Mouse (Mus musculus): ENCODE data around the gene Tmem175.

Gene Tmem175

DNA sequence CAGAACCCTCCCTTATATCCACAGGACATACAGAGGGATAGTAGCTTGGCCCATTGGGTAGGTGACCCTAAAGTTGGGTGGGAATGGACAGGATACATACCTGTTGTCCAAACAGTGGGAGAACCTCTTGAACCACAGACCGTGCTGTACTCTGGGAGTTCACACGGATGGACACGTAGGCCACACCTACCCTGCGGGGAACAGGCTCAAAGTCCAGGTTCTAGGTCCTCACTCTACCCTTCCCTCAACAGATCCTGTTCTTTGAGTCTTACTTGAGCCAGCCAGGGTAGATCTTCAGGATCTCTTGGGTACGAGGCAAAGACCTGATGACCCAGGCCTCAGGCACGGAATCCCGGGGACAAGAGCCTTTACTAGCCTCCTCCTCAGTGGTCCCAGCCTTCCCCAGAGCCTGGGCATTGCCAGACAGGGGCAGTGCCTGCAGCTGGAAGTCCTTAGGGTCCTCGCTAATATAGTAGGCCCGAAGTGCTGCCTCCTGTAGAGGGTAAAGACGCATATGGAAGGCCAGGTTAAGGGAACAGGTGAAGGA, 24.9 kb downstream of the Tmem175 start:
- DNase-seq, result no peak

DNA sequence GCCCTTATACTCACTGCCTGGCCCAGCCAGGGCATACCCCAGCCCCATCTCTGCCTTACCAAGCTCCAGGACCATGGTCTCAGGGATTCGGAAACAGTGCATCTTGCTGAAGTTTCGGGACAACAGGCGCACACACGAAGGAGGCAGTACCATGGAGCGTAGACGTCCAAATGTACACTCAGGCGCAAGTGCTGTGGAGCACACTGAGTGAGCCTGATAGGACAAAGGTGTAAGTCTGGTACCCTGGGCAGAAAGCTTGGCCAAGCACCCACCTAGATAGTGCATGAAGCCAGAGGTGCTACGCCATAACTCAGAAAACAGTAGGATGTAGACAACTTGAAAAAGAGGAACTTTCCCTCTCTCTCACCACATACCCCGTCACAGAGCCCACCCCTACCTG, 25.8 kb downstream of the Tmem175 start:
- DNase-seq, result no peak

DNA sequence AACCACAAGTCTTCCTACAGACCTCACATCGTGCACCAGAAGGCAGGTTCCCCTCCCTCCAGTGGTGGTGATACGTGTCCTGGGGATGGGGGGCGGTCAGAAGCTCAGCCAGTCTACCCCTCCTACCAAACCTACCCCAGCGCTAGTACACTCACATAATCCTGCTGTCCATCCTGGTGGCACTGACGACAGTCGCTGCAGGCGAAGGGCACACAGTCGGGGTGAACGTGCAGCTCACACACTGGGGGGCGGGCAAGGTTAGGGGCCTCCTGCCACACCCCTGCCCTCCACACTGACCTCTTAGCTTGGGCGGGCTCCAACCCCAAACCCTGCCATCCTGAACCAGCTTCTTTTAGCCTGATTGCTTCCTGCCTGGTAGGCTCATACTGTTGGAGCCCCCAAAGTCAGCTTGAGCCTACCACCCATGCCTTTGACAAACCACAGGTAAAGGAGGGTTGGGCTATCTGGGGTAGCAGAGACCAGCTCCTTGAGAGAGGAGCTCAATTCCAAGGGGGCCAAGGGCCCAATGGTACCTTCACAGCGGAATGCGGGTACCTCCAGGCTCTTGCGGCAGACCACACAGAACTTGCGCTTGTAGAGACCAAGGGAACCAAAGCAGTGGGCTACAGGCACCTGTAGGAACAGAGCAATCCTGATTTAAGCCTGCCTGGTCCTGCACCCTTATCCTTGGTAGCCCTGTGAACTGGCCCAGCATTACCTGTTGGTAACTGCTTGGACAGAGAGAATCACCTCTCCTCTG, 26.5 kb downstream of the Tmem175 start:
- DNase-seq, result no peak

DNA sequence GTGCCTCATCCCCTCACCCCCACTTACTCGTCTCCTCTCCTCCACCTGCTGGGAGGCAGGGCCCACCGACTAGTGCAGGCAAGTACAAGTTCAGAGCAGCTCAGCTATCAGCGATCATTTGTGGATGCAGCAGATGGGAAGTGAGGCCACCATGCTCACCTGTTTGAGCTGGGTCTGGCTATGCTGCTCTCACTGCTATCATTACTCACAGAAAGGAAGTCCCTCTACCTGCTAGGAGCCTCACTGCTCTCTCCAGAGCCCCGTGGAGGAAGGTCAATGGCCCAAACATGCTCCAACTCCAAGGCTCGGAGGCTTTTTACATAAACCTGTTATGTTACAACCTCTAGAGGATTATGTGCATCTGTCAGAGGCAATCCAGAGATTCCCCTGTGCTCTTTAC, 27.8 kb downstream of the Tmem175 start:
- DNase-seq, result no peak

DNA sequence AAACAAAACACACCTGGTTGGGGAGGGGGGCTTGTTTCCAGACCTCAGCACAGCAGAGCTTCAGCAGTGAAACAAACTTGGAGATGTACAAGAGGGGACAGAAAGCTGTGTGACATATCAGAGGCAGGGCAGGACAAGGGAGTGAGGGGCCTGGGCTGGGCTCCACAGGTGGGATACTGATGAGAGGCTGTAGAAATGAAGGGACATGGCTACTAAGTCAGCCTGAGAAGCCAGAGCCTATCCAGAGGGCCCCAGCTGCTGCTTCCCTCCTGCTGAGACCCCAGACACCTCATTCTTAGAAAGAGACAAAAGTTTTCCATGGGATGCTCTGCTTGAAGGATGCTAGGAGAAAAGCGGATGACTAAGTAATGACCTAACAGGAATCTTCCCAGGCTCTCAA, 29.0 kb downstream of the Tmem175 start:
- no peak for DNase-seq

DNA sequence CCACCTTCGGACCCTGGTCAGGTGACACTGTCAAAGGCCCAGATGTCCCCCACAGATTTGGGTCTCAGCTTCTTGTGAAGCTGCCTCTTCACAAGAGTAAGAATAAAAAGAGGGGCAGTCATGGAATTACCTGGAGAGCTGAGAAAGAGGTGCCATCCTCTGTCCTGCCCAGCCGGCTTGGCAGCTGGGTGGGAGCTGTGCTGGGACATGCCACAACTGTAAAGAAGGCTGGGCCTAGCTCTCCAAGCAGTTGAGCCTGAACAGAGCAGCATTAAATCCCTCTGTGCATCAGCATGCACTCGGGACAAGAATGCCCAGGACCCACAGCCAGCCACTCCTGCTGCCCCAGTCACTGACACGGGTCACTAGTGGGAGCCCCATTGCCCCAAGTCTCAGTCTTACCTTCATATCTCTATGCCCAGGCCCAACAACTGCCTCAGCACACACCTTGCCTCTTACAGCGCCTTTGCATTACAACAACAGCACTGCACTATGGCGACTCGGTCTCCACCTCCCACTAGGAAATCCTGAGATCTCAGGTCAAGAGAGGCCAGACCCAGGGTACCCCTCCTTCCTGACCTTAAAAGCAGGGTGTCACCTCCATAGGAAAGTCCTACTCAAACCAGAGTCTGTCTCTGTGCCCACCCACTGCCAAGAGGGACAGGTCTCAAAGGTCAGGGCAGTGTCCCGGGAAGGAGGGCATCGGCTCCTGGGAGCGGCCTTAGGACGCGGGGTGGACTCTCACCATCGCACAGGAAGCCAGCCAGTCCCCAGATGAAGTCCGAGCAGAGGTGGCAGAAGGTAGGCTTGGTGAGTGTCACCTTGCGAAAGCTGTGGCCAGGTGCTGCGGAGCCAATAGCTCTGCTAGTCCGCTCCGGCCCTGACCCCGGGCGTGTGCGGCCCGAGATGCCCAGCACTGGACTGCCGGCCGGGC, 30.4 kb downstream of the Tmem175 start, which contains the start of gene Idua:
Gene Idua (plus strand): TSS at position 634 of the 934 bp plus-strand sequence.
- DNase-seq, result peak; percentile 21

DNA sequence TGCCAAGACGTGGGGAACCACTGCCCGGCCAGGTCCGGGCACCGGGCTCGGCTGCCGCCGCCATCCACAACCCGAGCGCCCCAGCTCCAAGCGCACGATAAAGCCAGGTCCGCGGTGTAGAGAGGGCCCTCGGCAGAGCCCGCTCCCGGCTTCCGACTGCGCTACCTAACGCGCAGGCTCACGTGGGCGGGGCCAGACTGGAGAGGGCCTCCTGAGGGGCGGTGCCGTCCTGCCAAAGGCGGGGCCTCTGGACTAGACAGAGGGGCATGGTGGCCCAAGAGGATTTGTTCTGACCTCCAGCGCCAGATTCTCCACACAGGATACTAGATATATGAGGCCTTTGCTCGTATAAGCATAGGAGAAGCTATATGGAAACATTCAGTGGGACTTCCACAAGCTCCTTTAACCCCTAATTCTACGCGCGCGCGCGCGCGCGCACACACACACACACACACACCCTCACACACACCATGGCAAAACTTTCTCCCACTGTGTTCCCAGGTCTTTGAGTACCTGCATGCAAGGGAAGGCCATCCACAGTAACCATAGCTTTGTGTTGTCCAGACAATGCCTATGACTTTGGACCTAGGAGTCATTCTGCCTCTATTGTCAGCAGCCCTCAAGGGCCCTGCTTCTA, 31.2 kb downstream of the Tmem175 start:
- DNase-seq, result peak; percentile 97

DNA sequence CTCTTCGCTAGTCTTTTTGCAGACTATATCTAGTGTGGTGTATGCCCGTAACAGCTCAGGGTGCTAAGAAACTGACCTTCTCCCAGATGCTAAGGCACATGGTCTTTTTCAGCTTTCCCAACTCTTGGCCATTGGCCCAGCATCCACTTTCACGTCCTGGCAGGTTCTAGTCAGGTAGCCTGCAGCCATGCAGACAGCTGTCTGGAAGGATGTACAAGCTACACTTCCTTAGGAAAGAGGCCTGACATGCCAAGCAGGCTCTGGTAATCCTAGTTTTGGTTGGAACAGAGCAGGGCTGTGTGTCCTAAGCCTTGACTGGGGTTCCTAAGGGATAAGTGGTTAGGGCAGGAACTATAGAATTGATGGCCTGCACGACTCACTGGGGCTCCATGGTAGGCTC, 33.2 kb downstream of the Tmem175 start:
- DNase-seq, result no peak

DNA sequence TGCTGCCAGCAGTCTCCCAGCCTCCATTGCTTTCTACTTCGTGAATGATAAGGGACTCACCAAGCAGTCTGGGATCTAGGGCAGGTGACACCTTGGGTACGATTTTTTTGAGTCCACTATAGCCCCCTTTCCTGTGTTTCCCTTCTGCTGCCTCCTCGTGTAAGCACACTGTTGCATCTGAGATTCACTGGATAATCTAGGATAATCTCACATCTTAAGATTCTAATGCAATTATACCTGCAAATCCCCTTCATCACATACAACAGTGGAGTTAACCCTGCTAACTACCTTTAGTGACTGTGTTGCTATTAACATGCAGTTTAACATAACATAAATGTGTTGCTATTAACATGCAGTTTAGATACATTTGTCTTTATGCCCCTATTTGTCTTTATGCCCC, 35.5 kb downstream of the Tmem175 start:
- DNase-seq, result no peak

DNA sequence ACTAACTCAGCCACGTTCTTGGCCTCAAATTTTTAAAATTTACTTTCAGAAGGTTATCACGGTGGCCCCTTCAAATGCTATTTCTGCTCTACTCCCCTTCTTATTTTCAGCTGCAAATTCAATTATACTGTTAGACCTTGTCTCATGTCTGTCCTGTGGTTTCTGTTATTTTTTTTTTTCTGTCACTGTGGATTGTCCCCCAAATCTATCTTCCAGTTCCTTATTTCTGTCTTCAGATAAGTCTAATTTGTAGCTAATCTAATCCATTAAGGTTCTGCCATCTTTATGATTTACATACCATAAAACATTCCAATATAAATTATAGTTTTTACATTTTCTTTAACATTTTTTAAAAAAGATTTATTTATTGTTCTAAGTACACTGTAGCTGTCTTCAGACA, 37.8 kb downstream of the Tmem175 start:
- DNase-seq, result no peak

DNA sequence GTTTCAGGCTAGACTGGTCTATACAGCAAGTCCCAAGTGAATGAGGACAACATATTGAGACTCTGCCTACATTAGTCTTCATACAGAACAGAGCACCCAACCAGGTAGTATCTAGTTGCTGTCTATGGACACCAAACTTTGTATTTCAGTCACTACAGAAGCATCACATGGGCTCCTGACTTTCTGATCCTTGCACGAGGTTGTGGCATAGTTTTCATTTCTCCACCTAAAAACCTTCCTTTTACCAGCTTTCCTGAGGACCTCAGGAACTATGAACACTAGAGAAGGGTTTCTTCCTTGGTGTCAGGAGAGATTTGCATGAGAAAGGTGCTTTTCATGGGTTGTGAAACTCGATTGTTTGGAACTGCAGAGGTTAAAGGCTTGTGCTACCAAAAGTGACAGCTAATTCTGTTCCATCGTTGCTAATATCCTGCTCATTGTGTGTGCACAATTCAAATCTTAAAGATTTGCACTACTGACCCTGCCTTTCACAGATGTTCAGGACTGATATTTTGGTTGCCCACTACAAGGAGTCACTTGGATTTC, 38.9 kb downstream of the Tmem175 start:
- no peak for DNase-seq

DNA sequence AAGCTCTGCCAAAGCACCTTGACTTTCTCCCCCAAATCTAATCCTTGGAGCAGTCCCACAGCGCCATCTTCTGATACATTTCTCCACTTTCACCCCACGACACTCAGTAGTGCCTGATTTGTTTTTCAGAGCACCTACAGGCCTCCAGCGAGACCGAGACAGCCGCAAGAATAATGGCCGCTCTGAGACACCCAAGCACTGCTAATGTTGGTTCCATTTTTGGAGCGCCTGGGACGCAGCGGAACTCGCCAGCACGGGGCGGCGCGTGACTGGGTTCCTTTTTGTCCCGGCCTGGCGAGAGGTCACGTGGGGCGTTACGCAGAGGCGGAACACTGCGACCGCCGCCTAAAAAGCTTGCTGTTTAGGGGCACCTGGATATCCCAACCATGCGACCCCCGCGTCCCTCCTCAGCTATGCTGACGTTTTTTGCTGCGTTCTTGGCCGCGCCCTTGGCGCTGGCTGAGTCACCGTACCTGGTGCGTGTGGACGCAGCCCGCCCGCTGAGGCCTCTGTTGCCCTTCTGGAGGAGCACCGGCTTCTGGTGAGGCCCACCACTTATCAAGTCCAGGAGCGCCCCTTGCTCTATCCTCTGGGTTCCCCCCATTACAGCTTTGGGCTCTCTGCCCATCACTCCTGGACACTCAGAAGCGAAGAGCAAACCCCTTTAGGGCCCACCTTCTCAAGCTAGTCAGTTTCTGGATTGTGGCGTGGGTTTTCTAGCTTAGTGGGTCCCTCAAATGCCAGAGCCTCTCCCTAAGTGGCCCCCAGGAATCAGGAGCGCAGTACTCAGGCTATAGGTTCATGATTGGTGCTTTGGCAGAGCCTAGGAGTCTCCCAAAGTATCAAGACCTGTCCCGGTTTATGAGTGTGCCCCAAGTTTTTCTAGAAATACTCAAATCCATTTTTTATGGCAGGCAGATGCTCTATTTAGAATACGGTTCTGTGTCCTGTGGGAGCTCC, 39.7 kb downstream of the Tmem175 start, which contains the start of gene Dgkq:
Gene Dgkq (minus strand): TSS at position 696 of the 960 bp plus-strand sequence.
- peak; percentile 91 for DNase-seq

DNA sequence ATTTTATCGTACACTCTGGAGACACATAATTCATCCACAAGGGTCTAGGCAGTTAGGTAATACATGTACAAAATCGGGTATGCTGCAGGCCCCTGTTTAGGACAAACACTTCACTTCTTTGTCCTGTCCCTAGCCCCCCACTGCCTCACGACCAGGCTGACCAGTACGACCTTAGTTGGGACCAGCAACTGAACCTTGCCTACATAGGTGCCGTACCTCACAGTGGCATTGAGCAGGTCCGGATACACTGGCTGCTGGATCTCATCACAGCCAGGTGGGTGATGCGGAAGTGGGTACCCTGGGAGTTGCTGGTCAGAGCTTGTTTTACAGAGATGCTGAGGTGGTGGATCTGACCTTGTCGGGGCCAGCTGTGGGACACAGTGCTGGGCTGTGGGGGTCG, 40.4 kb downstream of the Tmem175 start:
- no peak for DNase-seq

DNA sequence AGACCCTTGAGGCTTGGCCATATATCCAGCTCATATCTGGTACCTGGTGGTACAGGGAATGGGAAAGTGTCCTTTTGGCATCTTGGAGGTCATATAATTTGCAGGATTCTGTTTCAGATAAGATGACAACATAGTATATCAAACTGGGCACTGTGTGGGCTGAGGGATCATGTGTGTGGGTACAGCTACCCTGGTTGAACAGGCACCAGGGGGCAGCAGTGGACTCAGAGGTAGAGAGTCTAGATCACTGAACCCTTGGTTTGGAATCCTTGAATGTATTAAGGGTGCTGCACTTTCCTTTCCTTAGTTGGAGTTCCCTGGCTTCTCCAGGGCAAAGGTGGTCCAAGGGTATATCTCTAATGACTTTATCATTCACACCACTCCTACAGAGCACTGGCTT, 41.2 kb downstream of the Tmem175 start:
- DNase-seq, result peak; percentile 62

DNA sequence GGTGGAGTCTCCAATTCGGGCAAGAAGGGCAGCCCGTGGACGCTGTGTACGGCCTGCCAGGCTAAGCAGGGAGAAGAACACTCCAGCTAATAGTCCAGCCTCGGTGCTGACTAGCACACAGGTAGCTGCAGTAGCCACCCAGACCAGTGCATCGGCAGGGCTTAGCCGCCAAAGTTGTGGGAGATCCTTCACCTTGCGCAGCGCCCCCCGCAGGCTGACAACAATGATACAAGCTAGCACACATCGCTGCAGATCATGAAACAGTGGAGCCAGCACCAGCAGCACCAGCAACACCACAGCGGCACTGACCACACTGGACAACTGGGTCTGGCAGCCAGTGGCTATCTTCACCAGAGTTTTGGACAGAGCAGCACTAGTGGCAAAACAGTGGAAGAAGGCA, 42.2 kb downstream of the Tmem175 start:
- no peak for DNase-seq

DNA sequence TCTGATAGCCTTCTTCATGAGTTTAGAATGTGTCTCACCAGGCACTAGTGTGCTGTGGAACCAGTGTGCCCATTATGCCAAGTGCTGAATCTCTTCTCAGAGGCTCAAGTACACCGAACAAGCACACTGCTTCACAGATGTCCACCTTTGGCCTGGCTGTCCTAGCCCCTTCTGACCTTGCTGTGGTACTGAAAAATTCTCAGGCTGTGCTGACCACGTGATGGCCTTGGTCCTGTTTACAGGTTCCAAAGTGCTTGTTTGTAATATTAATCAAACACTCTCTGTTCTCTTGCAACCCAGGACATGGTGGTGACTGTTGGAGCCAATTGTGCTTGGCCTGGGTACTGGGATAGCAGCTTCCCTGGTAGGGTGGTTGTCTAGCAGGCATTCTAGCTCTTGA, 45.1 kb downstream of the Tmem175 start:
- no peak for DNase-seq

DNA sequence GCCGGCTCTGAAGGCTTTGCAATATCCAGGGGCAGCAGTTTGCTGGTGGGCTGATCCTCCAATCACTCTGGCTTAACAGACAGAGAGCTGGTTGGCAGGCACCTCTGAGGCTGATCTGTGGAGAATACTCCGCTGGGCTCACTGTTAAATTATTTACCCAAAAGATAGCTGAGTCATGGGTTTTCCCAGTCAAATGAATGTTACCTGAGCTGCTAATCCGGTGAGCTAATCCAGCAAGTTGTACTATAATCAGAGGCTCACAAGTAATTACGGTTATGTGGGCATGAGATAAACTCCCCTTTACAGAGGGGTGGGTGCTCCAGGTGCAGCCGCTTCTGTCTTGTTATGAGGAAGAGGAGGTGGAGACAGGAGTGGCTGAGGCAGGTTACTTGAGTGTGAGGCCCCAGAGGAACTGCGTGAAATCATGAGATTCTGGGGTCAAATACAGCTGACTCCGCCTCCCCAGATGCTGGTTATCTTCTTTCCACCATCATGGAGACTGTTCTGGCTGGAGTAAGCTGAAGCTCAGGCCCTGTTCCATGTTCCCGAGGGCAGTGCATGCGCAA, 45.8 kb downstream of the Tmem175 start, which contains the start of gene Slc26a1:
Gene Slc26a1 (minus strand): TSS at position 319 of the 566 bp plus-strand sequence.
- DNase-seq, result no peak

DNA sequence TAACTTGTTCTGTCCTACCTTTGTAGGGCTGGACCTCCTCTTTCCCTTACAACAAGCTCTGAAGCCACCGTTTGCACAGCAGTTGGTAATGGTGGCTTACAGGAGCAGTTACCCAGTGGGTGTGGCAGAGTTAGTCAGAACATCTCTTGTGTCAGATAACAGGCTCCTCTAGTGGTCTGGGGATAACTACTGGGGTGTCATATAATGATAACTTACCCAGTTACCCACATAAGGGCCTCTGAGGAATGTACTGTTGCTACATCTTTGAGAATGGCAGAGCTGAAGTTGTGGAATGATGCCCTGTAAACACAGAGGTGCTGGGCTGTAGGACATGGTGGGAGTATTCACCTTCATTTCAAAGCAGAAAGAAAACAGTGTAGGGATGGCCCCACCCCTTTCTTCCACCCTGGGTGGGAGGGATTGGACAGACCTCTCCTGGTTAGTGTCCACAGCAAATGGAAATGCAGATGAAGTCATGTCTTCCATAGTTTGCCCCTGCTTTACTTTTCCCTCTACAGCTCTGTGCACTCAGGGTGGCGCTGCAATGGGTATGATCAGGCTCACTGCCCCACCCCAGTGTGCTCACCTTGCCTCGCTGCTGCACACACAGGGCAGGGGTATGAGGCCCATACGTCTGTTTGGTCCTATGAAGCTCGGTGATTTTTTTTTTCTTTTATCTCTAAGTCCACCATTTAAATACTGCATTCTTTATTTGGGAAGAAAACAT, 47.4 kb downstream of the Tmem175 start:
- DNase-seq, result peak; percentile 19

DNA sequence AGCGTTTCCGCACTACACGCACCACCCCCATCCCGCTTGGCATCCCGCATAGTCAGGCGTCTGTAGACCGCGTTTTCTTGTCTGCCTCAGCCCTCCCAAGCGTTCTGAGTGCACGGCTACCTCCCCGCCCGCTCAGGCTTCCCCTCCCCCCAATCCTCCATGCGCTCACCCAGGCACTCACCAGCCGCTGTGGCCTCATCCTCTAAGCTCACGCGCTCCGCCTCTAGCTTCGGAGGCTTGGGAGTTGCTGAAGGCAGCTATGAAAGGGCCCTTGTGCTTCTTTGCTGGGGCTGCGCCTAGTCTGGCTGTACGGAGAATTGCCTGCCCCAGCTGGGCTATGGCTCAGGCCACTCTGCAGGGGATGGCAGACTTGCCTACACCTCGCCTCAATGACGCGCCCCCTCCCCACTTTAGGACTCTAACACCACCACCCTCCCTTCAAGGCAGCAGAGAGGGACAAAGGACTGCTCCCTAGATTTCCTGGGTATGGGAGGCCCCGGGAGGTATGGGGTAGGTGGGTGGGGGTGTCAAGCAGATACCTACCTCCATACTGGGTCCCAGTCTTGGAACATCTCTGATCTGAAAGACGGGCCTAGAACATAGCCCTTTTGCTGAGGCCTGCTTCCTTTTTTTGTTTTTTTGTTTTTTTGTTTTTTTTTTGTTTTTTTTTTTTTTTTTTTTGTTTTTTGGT, 48.2 kb downstream of the Tmem175 start:
- DNase-seq, result peak; percentile 66

All from lung, postnatal 10 days (tissue).